Mouse (Mus musculus) mesoderm, embryonic 11.5 days (tissue): Measurements from ENCODE around the gene Fam110a.
"Not testable (repeated sequence)": the region's sequence is repeated elsewhere in the genome, so short reads cannot be mapped to it uniquely, and the experiment has no call there.

Experiments used
- DNase-seq: peaks from one replicate; pipeline ENCODE4 v3.0.0-alpha.2; 2012; ENCODE audit warnings: low read depth, low spot score

Gene Fam110a

DNA sequence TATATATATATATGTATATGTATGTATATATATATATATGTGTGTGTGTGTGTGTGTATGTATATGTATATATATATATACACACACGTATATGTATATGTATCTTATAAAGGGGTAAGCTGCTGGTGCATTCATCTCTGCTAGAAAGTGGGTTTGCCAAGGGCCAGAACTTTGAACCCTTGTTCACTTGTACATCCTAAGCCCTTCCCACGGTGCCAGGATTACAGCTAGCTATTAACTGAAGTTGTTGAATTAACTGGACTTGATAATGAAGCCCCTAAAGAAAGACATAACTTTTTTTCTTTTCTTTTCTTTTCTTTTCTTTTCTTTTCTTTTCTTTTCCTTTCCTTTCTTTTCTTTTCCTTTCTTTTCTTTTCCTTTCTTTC is 17.2 kb upstream of the Fam110a start:
- not testable (repeated sequence) for DNase-seq

DNA sequence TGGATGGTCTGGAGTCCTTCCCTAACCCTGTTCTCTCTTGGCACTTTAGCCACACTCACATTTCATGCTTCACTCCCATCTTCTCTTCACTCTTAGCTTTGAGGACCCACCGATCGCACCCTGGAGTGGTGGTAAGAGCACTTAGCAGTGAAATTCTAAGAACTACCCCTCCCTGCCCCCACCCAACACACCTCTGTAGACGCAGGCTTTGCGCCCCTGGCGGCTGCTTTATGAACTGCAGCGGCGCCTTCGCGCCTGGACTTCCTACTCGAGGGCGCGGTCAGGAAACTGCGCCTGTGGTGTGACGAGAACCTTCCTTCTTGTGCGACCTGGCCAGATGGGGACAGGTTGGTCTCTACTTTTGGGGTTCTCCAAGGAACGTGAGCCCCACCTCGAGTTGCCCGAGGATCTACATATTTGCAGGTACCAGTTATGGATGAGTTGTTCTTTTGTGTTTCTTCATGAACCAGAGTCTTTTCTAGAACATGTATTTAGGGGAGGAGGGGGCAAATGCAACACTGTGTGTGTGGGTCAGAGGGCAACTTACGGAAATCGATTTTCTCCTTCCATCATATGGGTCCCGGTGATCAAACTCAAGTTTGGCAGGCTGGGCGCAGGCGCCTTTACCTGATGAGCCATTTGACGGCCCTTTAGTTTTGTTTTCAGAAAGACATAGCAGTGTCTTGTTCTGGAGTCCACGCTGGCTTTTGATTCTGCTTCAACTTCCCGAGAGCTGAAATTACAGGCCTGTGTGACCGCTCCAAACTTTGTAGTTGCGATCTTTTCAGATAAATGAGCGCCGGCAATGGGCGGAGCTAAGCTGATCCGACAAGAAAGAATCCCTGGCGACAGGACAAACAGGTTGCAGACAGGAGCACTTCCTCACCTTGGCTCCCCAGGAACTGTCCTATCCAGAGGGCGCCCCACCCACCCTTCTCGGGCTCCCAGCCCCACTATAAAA is 16.5 kb upstream of the Fam110a start, which contains the start of gene Slc52a3:
Slc52a3 (plus strand) TSS at position 283 of the 961 bp plus-strand sequence.
- peak; percentile 91 for DNase-seq

DNA sequence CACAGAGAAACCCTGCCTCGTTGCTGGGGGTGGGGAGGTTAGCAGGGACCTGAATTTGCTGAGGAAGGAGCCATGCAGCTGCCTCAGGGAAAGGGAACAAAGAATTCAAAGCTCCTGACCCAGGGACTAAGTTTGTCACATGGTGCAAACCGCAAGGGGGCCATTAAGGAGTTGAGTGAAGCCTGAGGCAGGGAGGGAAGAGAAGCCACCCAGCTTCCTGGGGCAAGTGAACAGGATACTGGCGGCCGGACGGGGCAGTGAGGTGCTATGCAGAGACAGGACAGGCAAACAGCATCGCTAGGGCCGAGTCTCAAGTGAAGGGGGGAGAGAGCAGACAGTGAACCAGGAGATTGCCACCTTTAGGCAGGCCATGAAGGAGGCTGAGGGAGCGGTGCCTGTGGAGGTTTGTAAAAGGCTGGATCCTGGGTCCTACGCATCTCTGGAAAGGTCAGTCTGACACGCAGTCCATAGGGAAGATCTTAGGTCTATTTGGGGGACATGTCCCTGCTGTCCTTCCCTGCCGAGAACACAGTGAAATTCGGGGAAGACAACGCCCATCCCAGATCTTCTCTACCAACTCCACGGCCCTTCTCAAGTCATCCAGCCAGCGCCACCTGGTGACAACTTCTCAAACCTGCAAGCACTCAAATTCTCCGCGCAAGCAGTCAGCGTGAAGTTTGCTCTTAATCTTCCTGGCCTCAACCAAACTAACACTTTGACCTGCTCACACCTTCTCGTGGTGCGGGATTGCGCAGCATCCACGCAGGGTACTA is 14.5 kb upstream of the Fam110a start:
- peak; percentile 83 for DNase-seq

DNA sequence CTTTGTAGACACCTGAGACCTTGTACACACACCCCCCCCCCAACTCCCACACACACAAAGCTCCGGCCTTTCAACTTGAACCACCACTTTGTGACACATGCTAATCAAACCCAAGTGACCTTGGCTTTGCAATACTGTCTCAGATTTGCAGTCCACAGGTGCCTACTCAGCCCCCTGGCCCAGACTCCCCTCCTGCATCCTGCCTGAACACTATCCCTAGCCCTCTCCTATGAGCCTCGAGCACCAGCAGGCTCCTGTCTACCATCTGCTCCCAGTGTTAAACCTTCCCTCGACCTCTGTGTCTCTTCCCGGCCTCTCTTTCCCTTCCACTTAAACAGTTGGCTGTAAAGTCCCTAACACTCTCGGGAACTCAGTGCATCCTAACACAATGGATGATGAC is 11.4 kb upstream of the Fam110a start:
- DNase-seq = no peak

DNA sequence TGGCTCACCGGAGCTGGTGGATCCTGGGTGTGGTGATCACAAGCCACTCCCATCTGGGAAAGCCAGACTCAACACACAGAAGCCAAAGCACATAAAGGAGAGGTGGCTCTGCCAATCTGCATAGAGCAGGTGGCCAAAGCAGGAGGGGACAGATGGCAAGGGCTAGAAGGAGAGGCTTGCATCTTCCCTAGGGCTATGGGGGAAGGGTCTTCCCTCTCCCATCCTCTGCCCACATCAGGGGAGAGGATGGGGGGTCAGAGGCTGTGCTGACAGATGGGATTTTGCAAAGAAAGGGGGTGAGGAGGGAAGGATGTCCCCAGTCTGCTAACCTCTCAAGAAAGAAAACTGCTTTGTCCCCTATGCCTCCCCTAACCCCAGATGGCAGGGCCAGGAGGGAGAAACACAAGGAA is 11.0 kb upstream of the Fam110a start:
- DNase-seq = peak; percentile 55

DNA sequence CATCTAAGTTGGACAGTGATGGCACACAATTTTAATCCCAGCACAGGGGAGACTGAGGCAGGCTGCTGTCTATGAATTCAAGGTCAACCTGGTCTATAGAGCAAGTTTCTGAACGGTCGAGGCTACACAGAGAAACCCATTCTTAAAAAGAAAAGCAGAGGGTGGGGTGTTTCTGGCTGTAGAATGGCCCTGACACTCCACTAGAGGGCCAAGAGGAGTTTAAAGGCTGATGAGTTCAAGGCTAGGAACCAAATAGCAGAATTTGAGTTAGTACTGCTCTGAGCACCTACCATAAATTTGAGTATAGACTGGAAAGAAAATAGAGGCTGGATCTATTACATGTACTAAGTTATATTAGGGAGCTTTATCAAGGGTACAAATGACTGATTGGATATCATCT is 9.0 kb upstream of the Fam110a start:
- no peak for DNase-seq

DNA sequence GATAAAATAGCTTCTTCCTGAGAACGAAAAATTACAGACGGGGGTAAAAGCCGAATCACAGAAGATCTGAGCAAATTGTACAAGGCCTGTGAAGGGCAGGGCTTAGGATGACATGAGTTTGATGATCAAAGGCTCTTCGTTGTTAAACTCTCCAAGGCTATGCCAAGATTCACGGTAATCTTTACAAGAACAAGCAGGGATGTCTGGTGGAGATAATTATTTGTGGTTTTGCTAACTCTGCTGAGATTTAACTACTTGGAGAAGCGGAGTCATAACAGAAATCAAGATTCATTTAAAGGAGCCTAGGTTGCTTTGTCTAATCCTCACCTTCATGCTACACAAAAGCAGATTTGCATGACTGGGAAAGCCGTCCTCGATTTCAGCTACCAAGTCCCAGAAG is 6.9 kb upstream of the Fam110a start:
- DNase-seq = no peak

DNA sequence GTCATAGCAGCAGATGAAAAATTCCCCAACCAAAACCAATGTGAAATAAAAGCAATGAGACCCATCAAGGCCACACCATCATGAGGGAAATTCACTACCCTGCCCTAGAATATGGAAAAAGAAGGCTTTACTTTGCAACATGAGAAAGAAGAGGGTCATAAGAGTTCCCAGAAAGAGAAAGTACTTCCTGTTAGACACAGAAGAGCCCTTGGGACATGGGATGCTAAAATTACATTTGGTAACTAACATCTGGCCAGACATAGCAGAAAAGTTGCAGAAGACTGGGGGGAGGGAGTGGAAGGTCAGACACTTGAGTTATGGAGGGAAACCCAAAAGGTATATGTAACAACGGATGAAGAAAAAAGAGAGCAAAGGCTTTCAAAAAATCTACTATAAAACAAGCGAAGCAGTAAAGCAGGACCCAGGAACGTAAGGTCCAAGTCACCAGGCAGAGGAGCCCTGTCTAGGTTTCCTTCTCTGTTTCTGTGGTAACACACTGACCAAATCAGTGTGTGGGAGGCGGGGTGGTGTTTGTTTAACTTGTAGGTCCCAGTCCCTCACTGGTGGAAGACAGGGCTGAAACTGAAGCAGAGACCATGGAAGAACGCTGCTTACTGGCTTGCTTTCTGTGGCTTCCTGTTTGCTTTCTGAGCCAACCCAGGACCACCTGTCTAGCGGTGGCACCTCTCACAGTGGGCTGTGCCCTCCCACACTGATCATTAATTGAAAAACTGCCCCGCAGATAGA is 5.6 kb upstream of the Fam110a start:
- no peak for DNase-seq

DNA sequence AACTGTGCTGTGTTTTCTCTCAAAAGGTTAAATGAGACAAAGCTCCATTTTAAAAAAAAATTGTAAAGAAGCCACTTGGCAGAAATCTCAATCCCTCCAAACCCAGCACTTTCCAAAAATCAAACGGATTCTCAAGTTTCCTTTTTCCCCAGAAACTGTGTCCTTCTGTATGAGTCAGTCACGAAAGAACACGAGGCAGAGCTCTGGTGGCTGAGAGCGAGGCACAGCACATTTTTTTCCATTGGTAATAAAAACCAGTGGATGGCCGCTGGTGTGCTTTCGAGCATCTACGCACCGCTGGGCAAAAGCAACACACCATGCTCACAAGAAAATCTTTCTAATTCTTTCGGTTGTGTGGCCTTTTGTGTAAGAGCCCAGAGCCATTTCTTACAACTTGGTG is 4.0 kb upstream of the Fam110a start:
- no peak for DNase-seq

DNA sequence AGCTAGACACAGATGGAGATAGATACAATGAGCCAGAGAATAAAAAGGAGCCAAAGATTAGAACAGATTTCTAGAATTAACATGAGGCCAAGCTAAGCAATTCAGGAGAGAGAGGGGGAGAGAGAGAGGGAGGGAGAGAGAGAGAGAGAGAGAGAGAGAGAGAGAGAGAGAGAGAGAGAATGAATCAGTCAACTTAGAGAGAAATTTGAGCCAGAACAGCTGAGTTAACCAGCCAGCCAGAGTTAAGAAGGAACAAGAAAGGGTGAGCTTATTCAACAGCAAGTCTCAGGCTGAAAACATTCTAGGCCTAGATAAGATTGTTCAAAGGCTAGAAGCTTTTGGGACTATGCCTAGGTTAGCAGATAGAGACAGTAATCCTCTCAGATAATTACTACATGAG is 2.5 kb upstream of the Fam110a start:
- DNase-seq = no peak

DNA sequence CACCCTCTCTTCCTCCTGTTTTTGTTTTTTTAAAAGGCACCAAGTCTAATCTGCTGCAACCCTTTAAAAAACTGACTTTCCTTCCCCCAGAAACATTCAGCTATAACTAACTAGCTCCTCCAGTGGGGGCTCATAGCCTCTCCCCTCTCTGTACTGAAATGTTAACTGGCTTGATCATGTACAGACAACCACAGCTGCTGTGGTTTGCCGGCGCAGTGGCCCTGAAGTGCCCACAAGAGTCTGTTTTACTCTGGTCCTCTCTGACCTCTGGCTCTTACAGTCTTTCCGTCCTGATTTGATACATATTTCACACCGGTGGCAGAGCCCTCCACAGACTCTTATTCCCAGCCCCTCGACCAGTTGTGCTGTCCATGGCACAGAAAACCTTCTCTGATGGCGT is 1.2 kb upstream of the Fam110a start:
- DNase-seq = no peak

DNA sequence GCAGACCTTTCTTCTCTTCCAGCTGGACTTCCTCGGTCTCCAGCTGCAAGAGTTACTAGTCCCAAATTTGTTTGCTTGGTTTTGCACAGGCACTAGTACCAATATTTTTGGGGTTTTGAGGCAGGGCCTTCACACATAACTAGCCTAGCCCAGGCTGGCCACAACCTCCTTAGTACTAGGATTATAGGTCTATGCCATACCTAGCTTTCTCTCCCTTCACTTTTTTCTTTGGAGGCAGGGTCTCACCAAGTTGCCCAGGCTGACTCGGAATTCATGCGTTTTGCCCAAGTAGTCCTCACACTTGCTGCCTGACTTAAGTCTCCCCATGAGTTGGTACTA is 305 bp upstream of the Fam110a start:
- no peak for DNase-seq

DNA sequence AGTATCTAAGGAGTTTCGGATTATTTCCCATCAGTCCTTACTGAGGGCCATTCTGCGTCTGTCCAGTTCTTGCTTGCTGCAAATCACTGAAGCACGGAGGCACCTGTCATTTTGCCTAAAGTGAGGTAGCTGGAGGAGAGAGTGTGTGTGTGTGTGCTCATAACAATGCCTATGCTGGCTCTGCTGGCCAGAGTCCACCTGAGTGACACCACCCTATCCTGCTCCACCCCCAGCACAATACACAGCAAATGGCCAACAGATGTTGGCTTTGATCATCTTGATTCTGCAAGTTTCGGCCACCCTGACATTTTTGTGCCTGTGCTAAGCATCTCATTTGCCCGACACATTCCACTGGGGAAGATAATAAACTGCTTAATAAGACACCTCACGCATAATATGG is 1.5 kb downstream of the Fam110a start:
- DNase-seq = no peak

DNA sequence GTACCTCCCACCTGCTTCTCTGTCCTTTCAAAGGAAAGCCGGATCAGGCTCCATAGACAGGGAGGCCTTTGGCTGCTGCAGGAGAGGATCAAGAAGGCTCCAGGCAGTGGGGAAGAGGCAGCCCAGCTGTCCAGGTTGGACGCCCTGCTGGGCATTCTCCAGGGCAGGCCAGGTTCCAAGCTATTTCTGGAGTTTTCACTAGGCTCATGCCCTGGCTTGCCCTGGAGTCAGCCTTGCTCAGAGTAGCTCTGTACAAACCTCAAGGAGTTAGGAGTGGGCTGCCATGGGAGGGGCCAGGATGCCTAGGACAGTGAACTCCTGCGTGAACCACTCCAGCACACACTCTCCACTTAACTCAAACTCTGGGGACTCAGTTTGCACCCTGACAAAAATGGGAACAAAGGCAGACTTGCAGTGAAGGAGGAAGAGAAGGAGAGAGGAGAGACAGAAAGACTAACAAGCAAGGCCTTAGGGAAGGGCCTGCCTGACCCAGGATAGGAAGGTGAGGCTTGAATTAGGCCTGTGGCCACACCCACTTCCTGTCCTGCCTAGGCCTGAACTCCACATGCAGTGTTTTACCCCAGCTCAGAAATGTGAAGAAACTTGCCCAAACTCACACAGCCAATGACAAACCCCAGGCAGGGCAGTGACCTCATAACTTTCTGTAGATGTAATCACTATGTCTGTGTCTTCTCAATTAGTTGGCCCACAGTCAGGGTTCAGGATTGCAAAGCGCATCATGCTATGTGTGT is 2.2 kb downstream of the Fam110a start:
- no peak for DNase-seq

DNA sequence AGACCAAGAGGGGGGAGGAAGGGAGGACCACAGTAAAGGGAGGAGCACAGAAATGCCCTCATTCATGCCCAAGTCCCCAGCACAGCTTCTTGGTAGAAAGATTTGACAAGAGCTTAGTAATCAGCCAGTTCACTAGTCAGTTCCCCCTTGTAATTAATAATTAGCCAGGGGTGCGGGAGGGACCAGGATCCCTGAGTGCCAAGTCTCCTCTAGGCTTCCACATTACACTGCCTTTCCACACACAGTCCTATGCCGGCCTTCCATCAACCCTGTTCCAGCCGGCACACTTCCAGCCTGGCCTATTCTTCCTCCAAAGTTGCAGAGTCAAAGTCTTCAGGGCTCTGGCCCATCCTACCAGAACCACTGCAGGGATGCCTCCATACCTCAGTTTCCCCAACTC is 4.0 kb downstream of the Fam110a start:
- no peak for DNase-seq

DNA sequence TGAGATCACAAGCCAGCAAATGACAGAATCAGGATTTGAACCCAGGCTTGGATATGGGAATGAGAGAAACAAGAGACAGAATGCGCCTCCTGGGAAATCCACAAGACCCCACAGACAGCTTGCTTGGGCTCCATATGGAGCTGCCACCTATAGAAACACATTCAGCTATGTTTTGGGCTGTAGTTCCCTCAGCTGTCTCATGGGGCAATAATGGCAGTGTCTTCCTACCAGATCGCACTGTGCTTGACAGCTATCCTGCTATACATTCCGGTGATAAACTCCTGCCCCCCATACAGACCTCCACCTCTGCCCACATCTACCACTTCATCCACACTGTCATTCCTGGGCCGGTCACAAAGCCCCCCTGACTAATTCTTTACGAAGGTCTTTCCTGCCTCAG is 4.7 kb downstream of the Fam110a start:
- no peak for DNase-seq

DNA sequence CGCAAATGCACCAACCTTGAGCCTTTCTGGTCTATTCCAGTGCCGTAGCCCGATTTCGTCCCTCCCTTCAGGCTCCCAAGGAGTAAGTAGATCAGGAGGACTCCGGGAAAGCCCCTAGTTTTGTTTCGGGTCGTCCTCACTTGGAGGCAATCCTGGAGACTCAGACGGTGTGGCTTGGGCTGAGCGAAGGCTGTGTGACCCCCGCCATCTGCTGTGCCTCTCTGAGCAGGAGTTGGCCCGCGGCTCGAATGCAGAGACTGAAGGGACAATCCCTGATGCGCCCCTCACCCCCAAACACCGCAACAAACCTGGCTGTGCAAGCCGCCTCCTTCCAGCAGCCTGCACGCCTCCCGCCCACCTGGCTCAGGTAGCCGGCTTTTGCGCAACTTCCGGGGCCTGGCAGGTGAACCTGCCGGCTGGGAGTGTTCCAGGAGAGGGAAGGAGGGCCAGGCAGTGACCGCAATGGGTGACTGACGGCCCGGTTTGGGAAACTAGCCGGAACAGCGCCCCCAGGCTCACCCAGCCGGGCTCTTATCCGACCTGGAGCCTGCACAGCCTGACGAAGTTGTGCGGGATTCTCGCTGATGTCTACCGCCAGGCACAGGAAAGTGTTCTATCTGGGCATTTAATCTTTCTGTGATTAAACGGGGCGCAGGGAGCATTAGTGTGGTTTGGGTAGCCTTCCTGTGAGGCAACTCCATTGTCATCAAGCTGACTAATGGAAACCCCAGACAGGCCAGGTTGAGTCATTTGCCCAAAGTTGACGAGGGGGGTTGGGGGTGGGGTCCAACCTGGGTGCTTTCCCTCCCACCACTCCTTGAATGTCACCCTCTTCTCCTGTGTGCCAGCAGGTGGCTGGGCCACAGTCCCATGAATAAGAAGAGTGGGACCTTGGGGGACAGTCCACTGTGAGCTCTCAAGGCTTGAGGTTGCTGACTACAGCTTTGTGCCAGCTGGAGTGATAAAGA is 6.1 kb downstream of the Fam110a start:
- no peak for DNase-seq

DNA sequence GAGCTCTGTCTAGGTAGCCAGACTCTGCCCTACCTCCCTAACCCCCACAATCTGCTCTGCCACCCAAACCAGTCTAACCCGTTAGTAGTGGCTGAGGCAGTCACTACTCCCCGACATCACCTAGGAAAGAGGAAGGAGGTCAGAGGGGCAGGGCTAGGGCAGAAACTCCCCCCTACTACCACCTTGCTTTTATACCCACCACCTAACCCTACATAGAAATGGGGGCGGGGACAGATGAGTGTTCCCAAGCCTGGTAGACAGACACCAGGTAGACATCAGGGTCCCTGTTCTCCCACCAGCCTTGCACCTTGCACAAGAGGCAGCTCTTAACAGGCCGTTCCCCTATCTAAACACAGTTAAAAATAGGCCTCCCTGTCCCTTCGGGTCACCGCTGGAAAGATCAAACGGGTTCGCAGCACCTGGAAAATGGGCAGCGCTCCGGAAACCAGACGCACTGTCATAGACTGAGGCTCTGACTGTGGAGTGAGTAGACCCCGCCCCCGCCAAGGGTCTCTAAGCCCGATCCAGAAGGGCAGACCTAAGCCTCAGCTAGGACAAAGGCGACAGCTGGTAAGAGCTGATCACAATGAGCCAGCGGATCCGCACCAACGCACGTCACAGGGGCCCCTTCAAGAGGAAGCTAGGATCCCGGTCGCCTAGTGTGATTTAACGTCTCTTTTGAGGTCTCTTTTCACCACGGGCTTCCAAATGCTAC is 7.0 kb downstream of the Fam110a start:
- peak; percentile 78 for DNase-seq

DNA sequence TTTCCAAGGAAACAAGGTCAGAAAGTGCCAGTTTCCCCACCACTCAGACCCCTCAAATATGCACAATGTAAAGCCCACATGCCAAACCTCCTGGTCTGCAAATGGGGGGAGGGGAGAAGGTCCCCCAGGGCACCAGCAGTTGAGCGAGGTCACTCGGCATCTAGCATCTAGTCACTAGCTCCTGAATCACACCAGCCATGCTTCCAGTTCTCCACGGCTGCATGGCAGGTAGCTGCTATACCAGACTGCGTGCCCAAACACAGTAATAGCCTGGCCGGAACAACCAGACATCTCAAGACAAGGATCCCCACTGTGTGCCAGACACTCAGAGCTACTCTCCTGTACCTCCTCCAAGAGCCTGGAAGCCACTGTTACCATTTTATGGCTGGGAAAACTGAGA is 8.3 kb downstream of the Fam110a start:
- DNase-seq = no peak
